Mouse (Mus musculus) liver, postnatal 0 days (tissue): ENCODE measurements around the gene Gm5169. TPM values are rescaled to one million over a fixed set of nuclear protein-coding genes. Genes with fewer than 3 reads are reported as not detected.
"Not testable (repeated sequence)": the region's sequence is repeated elsewhere in the genome, so short reads cannot be mapped to it uniquely, and the experiment has no call there.

Source experiments
- ATAC-seq: fragments of 200-750 bp; cut with Nextera tagmentation; 2 replicates; pipeline ENCODE4 v1.8.0; 2017; ENCODE audit warnings: mild to moderate bottlenecking, moderate library complexity
- DNase-seq: peaks from one replicate; pipeline ENCODE4 v3.0.0-alpha.2; 2016
- H3K27ac ChIP-seq: fragments of 300-500 bp; sonication (generic); 2 replicates; pipeline ENCODE4 v1.5.1; 2014; ENCODE audit warnings: antibody characterized with exemption, moderate library complexity, mild to moderate bottlenecking, low read depth
- H3K27me3 ChIP-seq: fragments of 300-500 bp; sonication (generic); 2 replicates; pipeline ENCODE4 v1.6.1; 2014; ENCODE audit warnings: low read length, control low read depth, mixed read lengths; ENCODE audit not compliant: insufficient read depth
- H3K36me3 ChIP-seq: fragments of 300-500 bp; sonication (generic); replicated peaks from 2 replicates; pipeline ENCODE4 v1.6.1; 2014; ENCODE audit warnings: mild to moderate bottlenecking, control low read depth, low read length, moderate library complexity, mixed read lengths; ENCODE audit not compliant: insufficient read depth
- H3K4me1 ChIP-seq: fragments of 300-500 bp; sonication (generic); 2 replicates; pipeline ENCODE4 v1.6.1; 2014; ENCODE audit warnings: antibody characterized with exemption, mild to moderate bottlenecking, control low read depth; ENCODE audit not compliant: insufficient read depth
- H3K4me2 ChIP-seq: fragments of 300-500 bp; sonication (generic); 2 replicates; pipeline ENCODE4 v1.6.1; 2014; ENCODE audit warnings: low read depth, mild to moderate bottlenecking, low read length, moderate library complexity, mixed read lengths
- H3K4me3 ChIP-seq: fragments of 300-500 bp; sonication (generic); 2 replicates; pipeline ENCODE4 v1.5.1; 2014; ENCODE audit warnings: low read depth, low read length
- H3K9ac ChIP-seq: fragments of 300-500 bp; sonication (generic); replicated peaks from 2 replicates; pipeline ENCODE4 v1.6.1; 2014; ENCODE audit warnings: mild to moderate bottlenecking, moderate library complexity
- H3K9me3 ChIP-seq: fragments of 300-500 bp; sonication (generic); 2 replicates; pipeline ENCODE4 v1.6.1; 2016; ENCODE audit warnings: mild to moderate bottlenecking, control low read depth, low read length, mixed read lengths
- WGBS: fragments of 180-500 bp; shearing (Covaris S2); extraction: QIAGEN DNeasy Blood & Tissue Kit; methylation state at CpG from one replicate; pipeline ENCODE4 v1.1.7; 2014; ENCODE audit not compliant: insufficient replicate concordance; 5-methylcytosine and 5-hydroxymethylcytosine counted together
- polyA plus RNA-seq: library from polyadenylated mRNA; unstranded; fragments of >200 nt; fragmentation: Nextera tagmentation; extraction: Ambion mirVana; gene quantifications from 2 replicates; pipeline ENCODE4 v1.2.1, GENCODE M21; 2015

Gm5169 gene
- polyA plus RNA-seq, result not detected in 2 replicates

- H3K27ac ChIP-seq, H3K4me2 ChIP-seq, H3K9me3 ChIP-seq, DNase-seq, H3K36me3 ChIP-seq, H3K4me1 ChIP-seq, H3K27me3 ChIP-seq, H3K9ac ChIP-seq, ATAC-seq, H3K4me3 ChIP-seq: not testable (repeated sequence)
- WGBS, result 71% methylated on average over 1 of the region's 6 CpGs
Observed at GRCm38 (mm10) chrX:25301355-25301754, at the start of gene Gm5169. TSS of gene Gm5169 (minus strand) at chrX:25301455.

- not testable (repeated sequence) for H3K4me3 ChIP-seq, ATAC-seq, H3K4me1 ChIP-seq, DNase-seq, H3K27ac ChIP-seq, H3K36me3 ChIP-seq, H3K4me2 ChIP-seq, H3K9me3 ChIP-seq, H3K9ac ChIP-seq, H3K27me3 ChIP-seq
- 84% methylated on average over 12 of the region's 15 CpGs for WGBS
Observed at GRCm38 (mm10) chrX:25347424-25347823, 46.2 kb upstream of the Gm5169 start.
